Mouse (Mus musculus): ENCODE results near the gene Cfap97d2.

Gene Cfap97d2

GRCm38 (mm10) chr8:13705668-13706067, at the start of gene Cfap97d2:
TSS of gene Cfap97d2 (plus strand) at chr8:13705889.
- no peak for DNase-seq (ENCODE audit: low spot score in 2 of 2)

GRCm38 (mm10) chr8:13657479-13657878, 48.2 kb upstream of the Cfap97d2 start:
- no peak for DNase-seq (ENCODE audit: low spot score in 2 of 2)

GRCm38 (mm10) chr8:13660323-13660722, 45.4 kb upstream of the Cfap97d2 start:
- DNase-seq (ENCODE audit: low spot score in 2 of 2): no peak

GRCm38 (mm10) chr8:13664711-13665210, 40.9 kb upstream of the Cfap97d2 start:
- no peak for DNase-seq (ENCODE audit: low spot score in 2 of 2)

- DNase-seq (ENCODE audit: low spot score in 2 of 2): no peak
Observed at GRCm38 (mm10) chr8:13665538-13665937, 40.2 kb upstream of the Cfap97d2 start.

- no peak for DNase-seq (ENCODE audit: low spot score in 2 of 2)
Observed at GRCm38 (mm10) chr8:13665944-13666343, 39.7 kb upstream of the Cfap97d2 start.

- DNase-seq (ENCODE audit: low spot score in 2 of 2): no peak
Observed at GRCm38 (mm10) chr8:13667917-13668316, 37.8 kb upstream of the Cfap97d2 start.

GRCm38 (mm10) chr8:13668367-13668766, 37.3 kb upstream of the Cfap97d2 start:
- DNase-seq (ENCODE audit: low spot score in 2 of 2): no peak

GRCm38 (mm10) chr8:13670011-13670471, 35.6 kb upstream of the Cfap97d2 start:
- DNase-seq (ENCODE audit: low spot score in 2 of 2): no peak

- no peak for DNase-seq (ENCODE audit: low spot score in 2 of 2)
Observed at GRCm38 (mm10) chr8:13671246-13672003, 34.3 kb upstream of the Cfap97d2 start.

- no peak for DNase-seq (ENCODE audit: low spot score in 2 of 2)
Observed at GRCm38 (mm10) chr8:13673215-13673614, 32.5 kb upstream of the Cfap97d2 start.

GRCm38 (mm10) chr8:13674294-13675010, 31.2 kb upstream of the Cfap97d2 start:
- no peak for DNase-seq (ENCODE audit: low spot score in 2 of 2)

- DNase-seq (ENCODE audit: low spot score in 2 of 2): no peak
Observed at GRCm38 (mm10) chr8:13675121-13675520, 30.6 kb upstream of the Cfap97d2 start.

- no peak for DNase-seq (ENCODE audit: low spot score in 2 of 2)
Observed at GRCm38 (mm10) chr8:13675524-13675923, 30.2 kb upstream of the Cfap97d2 start.

- peak; percentile 66 to 68 for DNase-seq (ENCODE audit: low spot score in 2 of 2)
Observed at GRCm38 (mm10) chr8:13676302-13676700, 29.4 kb upstream of the Cfap97d2 start.

GRCm38 (mm10) chr8:13676701-13677412, 28.8 kb upstream of the Cfap97d2 start:
- DNase-seq (ENCODE audit: low spot score in 2 of 2): peak in 1 of 2 experiments; percentile 58

GRCm38 (mm10) chr8:13677413-13677883, 28.2 kb upstream of the Cfap97d2 start, which contains the start of gene Rasa3:
TSS of gene Rasa3 (minus strand) at chr8:13677603.
- peak; percentile 89 to 95 for DNase-seq (ENCODE audit: low spot score in 2 of 2)

- no peak for DNase-seq (ENCODE audit: low spot score in 2 of 2)
Observed at GRCm38 (mm10) chr8:13678182-13678581, 27.5 kb upstream of the Cfap97d2 start.

- DNase-seq (ENCODE audit: low spot score in 2 of 2): no peak
Observed at GRCm38 (mm10) chr8:13684131-13684530, 21.6 kb upstream of the Cfap97d2 start.

GRCm38 (mm10) chr8:13685674-13686314, 19.9 kb upstream of the Cfap97d2 start:
- DNase-seq (ENCODE audit: low spot score in 2 of 2): no peak

- DNase-seq (ENCODE audit: low spot score in 2 of 2): no peak
Observed at GRCm38 (mm10) chr8:13686426-13686825, 19.3 kb upstream of the Cfap97d2 start.

Data from urinary bladder, postnatal 36 days (tissue).